Mouse (Mus musculus): ENCODE data around the gene Pmm2. TPM values are rescaled to one million over a fixed set of nuclear protein-coding genes. Genes with fewer than 3 reads are reported as not detected.
A peak's percentile ranks its signal among the peaks of the same experiment; 100 is the strongest.

The Pmm2 gene
- polyA plus RNA-seq, 1 experiment from 2014 or later: 38.0 TPM

- Histone ChIP-seq H3K36me3 (replicated peaks; ENCODE audit: insufficient read depth, low read length) (peaks cover 7% of the 10 kb centered on the region), H3K27me3 (ENCODE audit: insufficient read depth, low read length) (no peaks in the 10 kb centered on the region), H3K9me3 (ENCODE audit: low read length) (no peaks in the 10 kb centered on the region), H3K4me2 (ENCODE audit: low read depth, low read length) (peak overlapping the region; percentile 80), H3K27ac (ENCODE audit: low read depth) (peak overlapping the region; percentile 95; the same call in 1 of the 2 replicates), H3K9ac (replicated peaks) (no peak overlapping the region), H3K4me3 (ENCODE audit: low read depth, low read length) (no peak overlapping the region), H3K4me1 (ENCODE audit: insufficient read depth) (peaks cover 60% of the 10 kb centered on the region)
- TF ChIP-seq CTCF (IDR thresholded peaks at IDR 0.05; ENCODE audit: low read depth) (no peak), EP300 (IDR thresholded peaks at IDR 0.05; ENCODE audit: low read depth) (no peak)
- DNase-seq (no peak), ATAC-seq (no peak)
- 56% methylated on average over 6 of the region's 6 CpGs for WGBS (ENCODE audit: insufficient replicate concordance)
Observed at GRCm38 (mm10) chr16:8673343-8673742, 35.9 kb downstream of the Pmm2 start.

GRCm38 (mm10) chr16:8674165-8674564, 36.7 kb downstream of the Pmm2 start:
- H3K9ac ChIP-seq (replicated peaks): no peak overlapping the region
- peak overlapping the region; percentile 49 for H3K4me2 ChIP-seq (ENCODE audit: low read depth, low read length)
- no peak overlapping the region for H3K4me3 ChIP-seq (ENCODE audit: low read depth, low read length)
- peaks cover 61% of the 10 kb centered on the region for H3K4me1 ChIP-seq (ENCODE audit: insufficient read depth)
- H3K36me3 ChIP-seq (replicated peaks; ENCODE audit: insufficient read depth, low read length): peaks cover 3% of the 10 kb centered on the region
- WGBS (ENCODE audit: insufficient replicate concordance): 2% methylated on average over 8 of the region's 8 CpGs
- ATAC-seq: no peak
- no peaks in the 10 kb centered on the region for H3K27me3 ChIP-seq (ENCODE audit: insufficient read depth, low read length)
- H3K9me3 ChIP-seq (ENCODE audit: low read length): no peaks in the 10 kb centered on the region
- TF ChIP-seq EP300 (IDR thresholded peaks at IDR 0.05; ENCODE audit: low read depth): no peak
- peak; percentile 97 for TF ChIP-seq CTCF (IDR thresholded peaks at IDR 0.05; ENCODE audit: low read depth)
- 0 out of 2 replicates have a peak overlapping the region, but pooled peaks have one; percentile 1 for H3K27ac ChIP-seq (ENCODE audit: low read depth)
- peak; percentile 74 for DNase-seq

- TF ChIP-seq CTCF (IDR thresholded peaks at IDR 0.05; ENCODE audit: low read depth) (no peak), EP300 (IDR thresholded peaks at IDR 0.05; ENCODE audit: low read depth) (no peak)
- H3K9ac ChIP-seq (replicated peaks): peak overlapping the region; percentile 40
Observed at GRCm38 (mm10) chr16:8675559-8675958, 38.1 kb downstream of the Pmm2 start.

GRCm38 (mm10) chr16:8676228-8676627, 38.8 kb downstream of the Pmm2 start:
- Histone ChIP-seq H3K4me2 (ENCODE audit: low read depth, low read length) (peak overlapping the region; percentile 64), H3K4me1 (ENCODE audit: insufficient read depth) (peaks cover 45% of the 10 kb centered on the region), H3K36me3 (replicated peaks; ENCODE audit: insufficient read depth, low read length) (no peaks in the 10 kb centered on the region), H3K9me3 (ENCODE audit: low read length) (no peaks in the 10 kb centered on the region), H3K4me3 (ENCODE audit: low read depth, low read length) (peak overlapping the region; percentile 19), H3K27me3 (ENCODE audit: insufficient read depth, low read length) (no peaks in the 10 kb centered on the region), H3K27ac (ENCODE audit: low read depth) (peak overlapping the region; percentile 95), H3K9ac (replicated peaks) (peak overlapping the region; percentile 40)
- 40% methylated on average over 2 of the region's 2 CpGs for WGBS (ENCODE audit: insufficient replicate concordance)
- TF ChIP-seq EP300 (IDR thresholded peaks at IDR 0.05; ENCODE audit: low read depth): peak; percentile 94
- TF ChIP-seq CTCF (IDR thresholded peaks at IDR 0.05; ENCODE audit: low read depth): no peak
- peak; percentile 35 for ATAC-seq
- peak; percentile 57 for DNase-seq

More at GRCm38 (mm10) chr16:8675559-8675958, 38.1 kb downstream of the Pmm2 start:
- Histone ChIP-seq H3K27me3 (ENCODE audit: insufficient read depth, low read length) (no peaks in the 10 kb centered on the region), H3K27ac (ENCODE audit: low read depth) (peak overlapping the region; percentile 95), H3K4me3 (ENCODE audit: low read depth, low read length) (peak overlapping the region; percentile 19; the same call in 1 of the 2 replicates), H3K4me2 (ENCODE audit: low read depth, low read length) (peak overlapping the region; percentile 64), H3K9me3 (ENCODE audit: low read length) (no peaks in the 10 kb centered on the region), H3K4me1 (ENCODE audit: insufficient read depth) (peaks cover 48% of the 10 kb centered on the region), H3K36me3 (replicated peaks; ENCODE audit: insufficient read depth, low read length) (no peaks in the 10 kb centered on the region)
- DNase-seq (peak; percentile 67), ATAC-seq (no peak)
- 54% methylated on average over 8 of the region's 8 CpGs for WGBS (ENCODE audit: insufficient replicate concordance)

- H3K9ac ChIP-seq (replicated peaks): peak overlapping the region; percentile 40; the same call in 1 of the 2 replicates
- no peaks in the 10 kb centered on the region for H3K9me3 ChIP-seq (ENCODE audit: low read length)
- WGBS (ENCODE audit: insufficient replicate concordance): 45% methylated on average over 4 of the region's 4 CpGs
- H3K27ac ChIP-seq (ENCODE audit: low read depth): peak overlapping the region; percentile 95
- H3K4me1 ChIP-seq (ENCODE audit: insufficient read depth): peaks cover 45% of the 10 kb centered on the region
- H3K27me3 ChIP-seq (ENCODE audit: insufficient read depth, low read length): no peaks in the 10 kb centered on the region
- peak overlapping the region; percentile 64 for H3K4me2 ChIP-seq (ENCODE audit: low read depth, low read length)
- ATAC-seq (peak; percentile 20; the same call in 1 of the 2 replicates), DNase-seq (peak; percentile 65)
- 0 out of 2 replicates have a peak overlapping the region, but pooled peaks have one; percentile 19 for H3K4me3 ChIP-seq (ENCODE audit: low read depth, low read length)
- TF ChIP-seq CTCF (IDR thresholded peaks at IDR 0.05; ENCODE audit: low read depth): peak; percentile 95
- TF ChIP-seq EP300 (IDR thresholded peaks at IDR 0.05; ENCODE audit: low read depth): no peak
- no peaks in the 10 kb centered on the region for H3K36me3 ChIP-seq (replicated peaks; ENCODE audit: insufficient read depth, low read length)
Observed at GRCm38 (mm10) chr16:8676800-8677199, 39.3 kb downstream of the Pmm2 start.

- 39% methylated on average over 5 of the region's 5 CpGs for WGBS (ENCODE audit: insufficient replicate concordance)
- Histone ChIP-seq H3K4me3 (ENCODE audit: low read depth, low read length) (no peak overlapping the region), H3K9me3 (ENCODE audit: low read length) (no peaks in the 10 kb centered on the region), H3K36me3 (replicated peaks; ENCODE audit: insufficient read depth, low read length) (no peaks in the 10 kb centered on the region), H3K27ac (ENCODE audit: low read depth) (peak overlapping the region; percentile 95), H3K27me3 (ENCODE audit: insufficient read depth, low read length) (no peaks in the 10 kb centered on the region), H3K4me1 (ENCODE audit: insufficient read depth) (peaks cover 39% of the 10 kb centered on the region), H3K9ac (replicated peaks) (no peak overlapping the region; the same call in 1 of the 2 replicates), H3K4me2 (ENCODE audit: low read depth, low read length) (peak overlapping the region; percentile 36; the same call in 1 of the 2 replicates)
- TF ChIP-seq EP300 (IDR thresholded peaks at IDR 0.05; ENCODE audit: low read depth): no peak
- no peak for TF ChIP-seq CTCF (IDR thresholded peaks at IDR 0.05; ENCODE audit: low read depth)
- ATAC-seq: peak; percentile 23; the same call in 1 of the 2 replicates
- DNase-seq: peak; percentile 81
Observed at GRCm38 (mm10) chr16:8678035-8678434, 40.6 kb downstream of the Pmm2 start.
